Mouse (Mus musculus): ENCODE measurements at regions not wholly inside any gene's neighbourhood (a gene's known extent, or its start where the extent isn't known, plus 50 kb on each side); places are given as distances from the start of the nearest gene placed in this dataset.

- DNase-seq = no peak
Observed at GRCm38 (mm10) chr3:58153874-58154756, 260.4 kb upstream of the Tsc22d2 start.

GRCm38 (mm10) chr3:58159384-58159783 lies 255.1 kb upstream of the Tsc22d2 start:
- DNase-seq = peak; percentile 36

- peak; percentile 47 for DNase-seq
Observed at GRCm38 (mm10) chr3:58162238-58162637, 252.3 kb upstream of the Tsc22d2 start.

- peak; percentile 79 for DNase-seq
Observed at GRCm38 (mm10) chr3:58163806-58164205, 250.7 kb upstream of the Tsc22d2 start.

GRCm38 (mm10) chr3:58166628-58167027 lies 247.9 kb upstream of the Tsc22d2 start:
- peak; percentile 30 for DNase-seq

GRCm38 (mm10) chr3:58167121-58167520 lies 247.4 kb upstream of the Tsc22d2 start:
- no peak for DNase-seq

GRCm38 (mm10) chr3:58167761-58168290 lies 246.7 kb upstream of the Tsc22d2 start:
- DNase-seq = no peak

GRCm38 (mm10) chr3:58168522-58169185 lies 245.9 kb upstream of the Tsc22d2 start:
- peak; percentile 35 for DNase-seq

- no peak for DNase-seq
Observed at GRCm38 (mm10) chr3:58169786-58170185, 244.7 kb upstream of the Tsc22d2 start.

- no peak for DNase-seq
Observed at GRCm38 (mm10) chr3:58172096-58172495, 242.4 kb upstream of the Tsc22d2 start.

- no peak for DNase-seq
Observed at GRCm38 (mm10) chr3:58173821-58174220, 240.7 kb upstream of the Tsc22d2 start.

GRCm38 (mm10) chr3:58181715-58182114 lies 232.8 kb upstream of the Tsc22d2 start:
- no peak for DNase-seq

GRCm38 (mm10) chr3:58182299-58182698 lies 232.2 kb upstream of the Tsc22d2 start:
- DNase-seq = no peak

GRCm38 (mm10) chr3:58183279-58183678 lies 231.2 kb upstream of the Tsc22d2 start:
- DNase-seq = no peak

- DNase-seq = no peak
Observed at GRCm38 (mm10) chr3:58200462-58200861, 214.1 kb upstream of the Tsc22d2 start.

GRCm38 (mm10) chr3:58202816-58203215 lies 211.7 kb upstream of the Tsc22d2 start:
- DNase-seq = no peak

- no peak for DNase-seq
Observed at GRCm38 (mm10) chr3:58203806-58204205, 210.7 kb upstream of the Tsc22d2 start.

- no peak for DNase-seq
Observed at GRCm38 (mm10) chr3:58205526-58205925, 209.0 kb upstream of the Tsc22d2 start.

- DNase-seq = no peak
Observed at GRCm38 (mm10) chr3:58206776-58207398, 207.6 kb upstream of the Tsc22d2 start.

GRCm38 (mm10) chr3:58211016-58211415 lies 203.5 kb upstream of the Tsc22d2 start:
- no peak for DNase-seq

GRCm38 (mm10) chr3:58224696-58225095 lies 189.8 kb upstream of the Tsc22d2 start:
- no peak for DNase-seq

- no peak for DNase-seq
Observed at GRCm38 (mm10) chr3:58226447-58227321, 187.8 kb upstream of the Tsc22d2 start.

- DNase-seq = no peak
Observed at GRCm38 (mm10) chr3:58227322-58227627, 187.2 kb upstream of the Tsc22d2 start.
